Mouse (Mus musculus) limb, embryonic 13.5 days (tissue): ENCODE data around the gene Hsdl2. TPM values are rescaled to one million over a fixed set of nuclear protein-coding genes. Genes with fewer than 3 reads are reported as not detected.
"Not testable (repeated sequence)": the region's sequence is repeated elsewhere in the genome, so short reads cannot be mapped to it uniquely, and the experiment has no call there.

Experiments used
- ATAC-seq: fragments of 200-750 bp; cut with Nextera tagmentation; 2 replicates; pipeline ENCODE4 v1.8.0; 2017; ENCODE audit warnings: low read depth, moderate number of reproducible peaks, moderate TSS enrichment; ENCODE audit not compliant: low FRiP score
- H3K27ac ChIP-seq: fragments of 300-500 bp; sonication (generic); 2 replicates; pipeline ENCODE4 v1.5.1; 2015; ENCODE audit warnings: inconsistent platforms, mild to moderate bottlenecking, moderate library complexity
- H3K27me3 ChIP-seq: fragments of 300-500 bp; sonication (generic); 2 replicates; pipeline ENCODE4 v1.6.1; 2015; ENCODE audit warnings: mild to moderate bottlenecking, inconsistent platforms
- H3K36me3 ChIP-seq: fragments of 300-500 bp; sonication (generic); 2 replicates; pipeline ENCODE4 v1.6.1; 2015; ENCODE audit warnings: inconsistent platforms, mild to moderate bottlenecking, moderate library complexity
- H3K4me1 ChIP-seq: fragments of 300-500 bp; sonication (generic); 2 replicates; pipeline ENCODE4 v1.6.1; 2015; ENCODE audit warnings: inconsistent platforms
- H3K4me2 ChIP-seq: fragments of 300-500 bp; sonication (generic); replicated peaks from 2 replicates; pipeline ENCODE4 v1.6.1; 2015; ENCODE audit warnings: inconsistent platforms, mild to moderate bottlenecking, moderate library complexity
- H3K4me3 ChIP-seq: fragments of 300-500 bp; sonication (generic); 2 replicates; pipeline ENCODE4 v1.5.1; 2015; ENCODE audit warnings: moderate library complexity, mild to moderate bottlenecking, inconsistent platforms
- H3K9ac ChIP-seq: fragments of 300-500 bp; sonication (generic); 2 replicates; pipeline ENCODE4 v1.6.1; 2015; ENCODE audit warnings: mild to moderate bottlenecking, inconsistent platforms
- H3K9me3 ChIP-seq: fragments of 300-500 bp; sonication (generic); 2 replicates; pipeline ENCODE4 v1.6.1; 2016; ENCODE audit warnings: inconsistent platforms
- WGBS: fragments of 180-500 bp; shearing (Covaris S2); methylation state at CpG from one replicate; pipeline ENCODE4 v1.1.7; 2015; 5-methylcytosine and 5-hydroxymethylcytosine counted together
- polyA plus RNA-seq: library from polyadenylated mRNA; unstranded; fragments of >200 nt; fragmentation: Nextera tagmentation; extraction: Ambion mirVana; gene quantifications from 2 replicates; pipeline ENCODE4 v1.2.1, GENCODE M21; 2015

The Hsdl2 gene
- polyA plus RNA-seq, 1 experiment from 2014 or later, result 25.8 TPM

DNA sequence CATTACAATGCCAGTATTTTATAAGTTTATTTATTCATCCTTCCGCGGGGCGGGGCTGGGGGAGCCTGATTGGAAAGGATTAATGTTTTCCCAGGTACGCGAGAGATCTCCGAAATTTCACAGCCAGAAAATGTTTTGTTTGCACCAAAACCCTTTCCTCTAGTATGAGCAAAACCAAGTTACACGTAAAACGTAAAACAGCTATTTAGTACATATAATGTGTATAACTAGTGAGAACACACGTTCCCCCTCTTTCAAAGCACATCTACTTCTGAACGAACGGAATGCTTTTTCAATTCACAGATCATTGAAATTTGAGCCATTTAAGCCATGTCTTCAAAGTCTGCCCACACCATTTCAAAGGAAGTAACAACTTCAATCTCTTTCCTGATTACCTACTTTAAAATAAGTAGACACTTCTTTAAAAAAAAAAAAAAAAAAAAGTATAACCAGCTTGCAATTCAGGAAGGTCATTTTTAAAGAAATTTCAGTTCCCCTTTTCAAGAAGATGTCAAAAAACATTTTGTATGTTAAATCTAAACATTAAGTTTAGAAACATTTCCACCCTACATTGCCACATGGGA is 31.3 kb upstream of the Hsdl2 start:
- Histone ChIP-seq H3K27ac (no peak overlapping the region), H3K4me3 (peak overlapping the region; percentile 90), H3K9me3 (no peaks in the 10 kb centered on the region), H3K4me1 (peaks cover 20% of the 10 kb centered on the region), H3K4me2 (peak overlapping the region; percentile 75), H3K9ac (peak overlapping the region; percentile 82), H3K27me3 (no peaks in the 10 kb centered on the region), H3K36me3 (no peaks in the 10 kb centered on the region)
- ATAC-seq, result no peak
- 7% methylated on average over 11 of the region's 11 CpGs for WGBS

DNA sequence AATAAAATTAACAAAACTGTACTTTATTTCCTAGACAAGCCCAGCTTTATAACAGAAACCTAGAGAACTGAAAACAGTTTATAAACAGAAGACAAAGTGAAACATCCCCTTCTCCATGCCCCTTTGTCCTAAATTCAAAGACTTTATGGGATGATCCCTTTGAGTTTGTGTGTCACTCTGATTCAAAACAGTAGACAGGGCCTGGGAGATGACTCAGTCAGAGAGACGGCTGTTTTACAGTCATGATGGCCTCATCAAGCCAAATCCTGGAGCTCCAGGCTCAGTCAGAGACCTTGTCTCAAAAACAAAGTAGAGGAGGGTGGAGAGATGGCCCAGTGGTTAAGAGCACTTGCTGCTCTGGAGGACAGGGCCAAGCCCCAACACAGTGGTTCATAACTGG is 29.5 kb upstream of the Hsdl2 start:
- H3K4me1 ChIP-seq, result peaks cover 12% of the 10 kb centered on the region
- H3K36me3 ChIP-seq, result no peaks in the 10 kb centered on the region
- no peak for ATAC-seq
- 78% methylated on average over 1 of the region's 1 CpGs for WGBS
- no peak overlapping the region for H3K9ac ChIP-seq
- H3K4me2 ChIP-seq, result no peak overlapping the region
- no peak overlapping the region for H3K4me3 ChIP-seq
- H3K9me3 ChIP-seq, result no peaks in the 10 kb centered on the region
- no peak overlapping the region for H3K27ac ChIP-seq
- no peaks in the 10 kb centered on the region for H3K27me3 ChIP-seq

DNA sequence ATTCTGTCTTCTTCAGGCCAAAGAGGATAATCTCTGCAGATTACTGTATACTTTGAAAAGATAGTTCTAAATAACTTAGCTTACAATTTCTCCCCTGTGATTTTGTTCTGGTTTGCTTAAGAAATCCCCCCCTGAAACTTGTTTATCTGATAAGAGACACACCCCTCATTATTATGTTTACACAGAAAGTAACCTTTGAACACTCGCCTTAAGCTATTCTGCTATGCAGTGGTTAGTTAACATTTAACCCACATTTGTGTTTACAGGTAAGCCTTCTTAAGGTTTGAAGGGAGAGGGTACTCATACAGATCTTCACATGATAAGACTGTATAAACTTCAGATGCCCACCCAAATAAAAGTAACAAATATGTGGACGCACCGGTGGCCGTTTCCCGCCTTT is 28.5 kb upstream of the Hsdl2 start:
- Histone ChIP-seq H3K27me3 (no peaks in the 10 kb centered on the region), H3K4me3 (no peak overlapping the region), H3K27ac (no peak overlapping the region), H3K4me2 (no peak overlapping the region), H3K36me3 (no peaks in the 10 kb centered on the region), H3K4me1 (peaks cover 3% of the 10 kb centered on the region), H3K9ac (no peak overlapping the region), H3K9me3 (no peaks in the 10 kb centered on the region)
- 84% methylated on average over 5 of the region's 5 CpGs for WGBS
- ATAC-seq, result no peak

DNA sequence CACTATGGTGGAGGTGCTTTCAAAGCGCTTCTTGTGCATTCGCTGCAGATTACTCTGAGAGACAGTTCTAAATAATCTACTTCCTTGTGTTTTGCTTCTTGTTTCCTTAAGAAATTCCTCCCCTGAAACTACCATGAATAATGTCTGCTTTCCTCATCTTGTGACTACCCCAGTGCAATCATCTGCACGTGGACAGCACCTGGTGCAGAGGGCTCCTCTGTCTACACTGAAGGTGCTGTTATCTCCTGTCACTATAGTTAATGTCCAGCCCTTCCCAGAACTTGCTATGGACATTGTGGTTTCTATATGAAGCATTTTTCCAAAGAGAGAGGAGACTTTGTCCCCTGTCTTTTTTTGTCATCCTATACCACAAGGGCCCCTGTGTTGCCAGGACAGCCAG is 27.8 kb upstream of the Hsdl2 start:
- Histone ChIP-seq H3K36me3 (no peaks in the 10 kb centered on the region), H3K4me1 (no peaks in the 10 kb centered on the region), H3K9me3 (no peaks in the 10 kb centered on the region), H3K9ac (no peak overlapping the region), H3K4me3 (no peak overlapping the region), H3K27me3 (no peaks in the 10 kb centered on the region), H3K27ac (no peak overlapping the region), H3K4me2 (no peak overlapping the region)
- 85% methylated on average over 3 of the region's 3 CpGs for WGBS
- ATAC-seq, result no peak

DNA sequence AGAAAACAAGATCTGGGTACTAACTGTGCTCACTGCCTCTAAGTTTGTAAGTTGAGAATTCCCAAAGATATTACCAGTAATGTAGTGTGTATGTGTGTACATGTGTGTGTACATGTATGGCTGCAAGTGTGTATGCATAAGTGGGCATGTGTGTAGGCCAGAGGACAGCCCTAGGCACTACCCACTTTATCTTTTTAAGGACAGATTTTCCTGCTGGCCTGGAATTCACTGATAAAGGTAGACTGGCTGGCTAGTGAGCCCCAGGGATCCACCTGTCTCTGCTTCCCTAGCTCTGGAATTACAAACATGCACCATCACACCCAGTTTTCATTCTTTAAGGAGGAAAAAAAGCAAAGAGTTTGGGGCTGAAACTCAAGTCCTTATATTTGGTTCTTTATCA is 26.2 kb upstream of the Hsdl2 start:
- Histone ChIP-seq H3K27me3 (no peaks in the 10 kb centered on the region), H3K36me3 (no peaks in the 10 kb centered on the region), H3K4me1 (no peaks in the 10 kb centered on the region), H3K27ac (no peak overlapping the region), H3K4me3 (no peak overlapping the region), H3K9me3 (no peaks in the 10 kb centered on the region), H3K4me2 (no peak overlapping the region), H3K9ac (no peak overlapping the region)
- no peak for ATAC-seq

DNA sequence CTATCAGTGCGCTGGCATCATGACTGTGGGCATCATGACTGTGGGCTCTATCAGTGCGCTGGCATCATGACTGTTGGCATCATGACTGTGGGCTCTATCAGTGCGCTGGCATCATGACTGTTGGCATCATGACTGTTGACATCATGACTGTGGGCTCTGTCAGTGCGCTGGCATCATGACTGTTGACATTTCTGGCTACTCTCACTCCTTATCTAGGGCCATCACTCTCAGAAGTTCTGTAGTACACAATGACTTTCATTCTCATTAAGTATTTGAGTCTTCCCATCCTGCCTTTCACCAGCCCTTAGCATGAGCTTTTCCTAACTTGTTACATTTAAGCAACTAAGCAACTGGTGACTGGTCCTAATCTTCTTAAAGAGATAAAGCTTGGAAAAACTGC is 24.0 kb upstream of the Hsdl2 start:
- not testable (repeated sequence) for H3K36me3 ChIP-seq, ATAC-seq, H3K4me1 ChIP-seq, H3K27me3 ChIP-seq, H3K9ac ChIP-seq, H3K4me3 ChIP-seq, H3K27ac ChIP-seq, H3K4me2 ChIP-seq, H3K9me3 ChIP-seq
- WGBS, result 95% methylated on average over 4 of the region's 4 CpGs

DNA sequence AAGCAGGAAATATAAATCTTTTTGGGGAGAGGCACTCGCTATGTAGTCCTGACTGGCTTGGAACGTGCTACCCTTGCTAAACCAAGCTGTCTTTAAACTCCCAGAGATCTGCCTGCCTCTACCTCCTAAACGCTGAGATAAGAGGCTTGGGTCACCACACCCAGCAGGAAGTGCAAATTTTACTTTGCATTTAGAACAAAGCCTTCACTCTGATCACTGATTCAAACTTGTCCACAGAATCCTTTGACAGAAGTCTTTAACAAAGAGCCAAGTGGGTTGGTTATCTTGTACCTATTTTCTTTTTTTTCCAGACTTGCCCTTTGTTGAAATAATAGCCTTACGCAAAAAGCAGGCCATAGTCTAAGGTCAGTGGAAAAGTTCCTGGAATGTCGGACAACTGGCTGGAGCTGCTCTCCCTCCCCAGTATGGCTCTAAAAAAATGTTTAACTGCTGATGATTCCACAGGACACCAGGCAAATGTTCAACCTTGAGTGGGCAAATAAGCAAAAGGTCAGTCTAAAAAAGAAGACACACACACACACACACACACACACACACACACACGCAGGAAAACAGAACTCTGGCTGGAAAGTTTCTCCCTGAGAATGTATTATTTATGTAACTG is 23.2 kb upstream of the Hsdl2 start:
- ATAC-seq, result no peak
- H3K27ac ChIP-seq, result no peak overlapping the region
- 73% methylated on average over 6 of the region's 6 CpGs for WGBS
- H3K4me1 ChIP-seq, result no peaks in the 10 kb centered on the region
- H3K9ac ChIP-seq, result no peak overlapping the region
- no peaks in the 10 kb centered on the region for H3K9me3 ChIP-seq
- H3K27me3 ChIP-seq, result no peaks in the 10 kb centered on the region
- H3K36me3 ChIP-seq, result no peaks in the 10 kb centered on the region
- H3K4me2 ChIP-seq, result no peak overlapping the region
- no peak overlapping the region for H3K4me3 ChIP-seq

DNA sequence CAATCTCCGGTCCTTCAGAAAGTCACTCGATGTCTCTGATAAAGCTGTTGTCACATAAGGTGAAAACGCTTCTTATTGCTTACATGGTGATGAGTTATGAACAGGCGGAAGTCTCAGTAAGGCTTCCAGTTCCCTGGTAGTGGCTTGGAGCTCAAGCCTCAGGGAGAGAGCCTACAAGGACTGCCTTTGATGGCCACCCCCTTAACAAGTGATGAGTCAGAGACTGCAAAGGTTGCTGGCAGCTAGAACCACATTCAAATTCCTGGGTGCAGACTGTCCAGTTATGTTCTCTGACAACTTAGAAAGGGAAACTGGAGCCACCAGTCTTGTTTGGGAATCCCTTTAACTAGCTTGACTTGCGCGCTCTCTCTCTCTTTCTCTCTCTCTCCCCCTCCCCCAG is 21.2 kb upstream of the Hsdl2 start:
- H3K4me1 ChIP-seq, result no peaks in the 10 kb centered on the region
- ATAC-seq, result no peak
- 93% methylated on average over 6 of the region's 6 CpGs for WGBS
- no peak overlapping the region for H3K4me3 ChIP-seq
- no peak overlapping the region for H3K4me2 ChIP-seq
- no peaks in the 10 kb centered on the region for H3K27me3 ChIP-seq
- no peak overlapping the region for H3K9ac ChIP-seq
- H3K27ac ChIP-seq, result no peak overlapping the region
- no peaks in the 10 kb centered on the region for H3K36me3 ChIP-seq
- H3K9me3 ChIP-seq, result no peaks in the 10 kb centered on the region

DNA sequence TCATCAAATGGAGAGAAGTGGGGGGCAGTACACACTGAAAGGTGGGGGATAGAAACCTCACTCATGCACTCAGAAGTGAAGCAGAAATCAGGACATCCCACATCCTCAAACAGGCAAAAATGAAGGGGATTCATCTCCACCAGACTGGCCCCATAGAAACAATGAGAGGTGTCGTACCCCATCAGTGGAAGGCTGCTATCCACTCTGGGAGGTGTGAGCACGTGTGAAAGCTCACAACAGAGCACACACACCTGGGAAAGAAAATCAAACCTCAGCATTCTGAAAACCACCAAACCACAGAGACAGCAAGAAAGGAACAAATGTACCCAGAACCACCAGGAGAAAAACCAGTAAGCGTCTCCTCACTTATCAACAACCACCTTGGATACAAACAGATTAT is 17.2 kb upstream of the Hsdl2 start:
- Histone ChIP-seq H3K4me1 (no peaks in the 10 kb centered on the region), H3K4me3 (no peak overlapping the region), H3K9me3 (peaks cover 5% of the 10 kb centered on the region), H3K4me2 (no peak overlapping the region), H3K27ac (no peak overlapping the region), H3K36me3 (no peaks in the 10 kb centered on the region), H3K27me3 (no peaks in the 10 kb centered on the region), H3K9ac (no peak overlapping the region)
- ATAC-seq, result no peak
- WGBS, result 75% methylated on average over 3 of the region's 3 CpGs

DNA sequence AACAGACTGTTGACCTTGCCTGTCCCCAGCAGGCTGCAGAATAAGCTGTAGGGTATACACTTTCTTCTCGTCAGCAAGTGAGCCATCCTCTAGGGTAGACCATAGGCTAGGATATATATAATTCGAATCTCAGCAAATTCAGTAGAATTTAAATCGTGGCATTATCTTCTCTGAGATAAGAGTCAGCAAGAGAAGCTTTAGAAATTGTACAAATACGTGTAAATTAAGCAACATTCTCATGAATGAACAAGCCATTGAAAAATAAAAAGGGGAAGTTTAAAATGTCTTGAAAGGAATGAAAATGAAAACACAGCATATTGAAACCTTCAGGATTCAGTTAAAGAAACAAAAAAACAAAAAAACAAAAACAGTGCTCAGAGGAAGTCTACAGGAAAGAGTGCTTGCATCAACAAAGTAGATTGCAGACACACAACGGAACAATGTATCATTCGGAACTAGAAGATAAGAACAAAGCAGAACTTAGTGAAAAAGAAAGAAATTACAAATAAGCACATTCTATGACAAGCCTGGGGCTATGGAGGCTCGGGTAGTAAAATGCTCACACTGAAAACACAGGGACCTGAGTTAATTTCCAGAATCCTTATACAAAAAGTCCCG is 15.7 kb upstream of the Hsdl2 start:
- Histone ChIP-seq H3K27me3 (no peaks in the 10 kb centered on the region), H3K4me1 (no peaks in the 10 kb centered on the region), H3K36me3 (no peaks in the 10 kb centered on the region), H3K4me2 (no peak overlapping the region), H3K4me3 (no peak overlapping the region), H3K9me3 (peaks cover 5% of the 10 kb centered on the region), H3K9ac (no peak overlapping the region), H3K27ac (no peak overlapping the region)
- no peak for ATAC-seq
- 75% methylated on average over 8 of the region's 8 CpGs for WGBS

DNA sequence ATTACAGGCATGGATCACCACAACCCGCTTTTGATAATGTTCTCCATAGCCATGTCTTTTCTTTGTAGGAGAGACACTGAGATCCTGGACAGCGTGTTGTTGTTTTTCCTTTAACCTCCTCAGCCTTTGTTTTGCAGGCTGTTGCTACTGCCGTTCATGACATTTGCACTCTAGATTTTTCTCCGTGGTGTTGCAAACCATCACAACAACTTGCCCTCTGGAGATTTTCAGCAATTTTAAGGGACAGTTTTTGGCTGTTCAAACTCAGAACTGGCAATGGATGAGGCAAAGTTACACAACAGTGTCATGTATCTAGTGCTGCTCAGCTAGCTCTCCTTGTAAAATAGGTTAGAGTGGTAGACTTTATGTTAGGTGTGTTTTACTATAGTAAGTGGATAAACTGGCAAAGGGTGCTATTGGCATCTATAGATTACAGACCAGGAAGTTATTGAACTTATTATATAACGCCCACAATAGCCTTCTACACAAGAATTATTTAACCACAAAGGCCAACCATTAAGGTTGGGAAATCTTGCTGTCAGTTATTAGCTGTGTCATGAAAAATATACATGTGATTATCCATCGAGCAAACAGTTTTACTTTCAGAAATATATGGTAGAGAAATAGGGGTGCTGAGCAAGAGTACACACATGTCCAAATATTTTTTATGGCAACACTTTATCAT is 13.6 kb upstream of the Hsdl2 start:
- no peaks in the 10 kb centered on the region for H3K4me1 ChIP-seq
- H3K27me3 ChIP-seq, result no peaks in the 10 kb centered on the region
- no peaks in the 10 kb centered on the region for H3K36me3 ChIP-seq
- no peak for ATAC-seq
- no peak overlapping the region for H3K4me2 ChIP-seq
- no peak overlapping the region for H3K9ac ChIP-seq
- peaks cover 5% of the 10 kb centered on the region for H3K9me3 ChIP-seq
- WGBS, result 82% methylated on average over 6 of the region's 6 CpGs
- H3K27ac ChIP-seq, result no peak overlapping the region
- no peak overlapping the region for H3K4me3 ChIP-seq

DNA sequence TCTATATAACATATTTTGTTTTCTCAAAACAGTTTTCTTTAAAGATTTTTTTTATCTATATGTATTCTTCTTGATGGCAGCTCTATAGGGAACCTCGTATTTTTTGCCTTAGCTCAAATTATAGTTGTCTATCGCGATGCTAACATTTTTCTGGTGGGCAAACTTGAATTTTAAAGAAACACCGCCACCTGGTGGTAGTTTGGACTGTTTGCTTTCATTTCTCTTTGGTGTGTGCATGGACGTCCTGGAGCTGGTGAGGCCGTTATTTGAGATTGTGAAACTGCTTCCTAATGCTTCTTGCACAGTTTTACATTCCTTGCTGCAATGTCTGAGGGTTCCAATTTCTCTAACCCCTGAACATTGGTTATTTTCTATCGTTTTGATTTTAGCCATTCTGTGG is 11.8 kb upstream of the Hsdl2 start:
- peak; percentile 57; the same call in 1 of the 2 replicates for ATAC-seq
- no peak overlapping the region for H3K27ac ChIP-seq
- H3K4me3 ChIP-seq, result no peak overlapping the region
- no peaks in the 10 kb centered on the region for H3K36me3 ChIP-seq
- H3K27me3 ChIP-seq, result no peaks in the 10 kb centered on the region
- WGBS, result 2% methylated on average over 7 of the region's 7 CpGs
- peaks cover 5% of the 10 kb centered on the region for H3K9me3 ChIP-seq
- no peaks in the 10 kb centered on the region for H3K4me1 ChIP-seq
- H3K9ac ChIP-seq, result no peak overlapping the region
- H3K4me2 ChIP-seq, result no peak overlapping the region
